Mouse (Mus musculus) ES-Bruce4 (cell line): Measurements from ENCODE around the gene Atxn7l3b.

Experiments used
- CTCF ChIP-seq: IDR thresholded peaks from one replicate; pipeline ENCODE4 v1.8.1; 2011; ENCODE audit warnings: low read depth, low read length
- EP300 ChIP-seq: IDR thresholded peaks from 2 replicates; pipeline ENCODE4 v1.6.1; 2011; ENCODE audit warnings: low read depth, low read length; ENCODE audit not compliant: insufficient read depth
- POLR2A ChIP-seq: IDR thresholded peaks from one replicate; pipeline ENCODE4 v1.8.1; 2011; ENCODE audit warnings: low read length; ENCODE audit not compliant: insufficient read depth

DNA sequence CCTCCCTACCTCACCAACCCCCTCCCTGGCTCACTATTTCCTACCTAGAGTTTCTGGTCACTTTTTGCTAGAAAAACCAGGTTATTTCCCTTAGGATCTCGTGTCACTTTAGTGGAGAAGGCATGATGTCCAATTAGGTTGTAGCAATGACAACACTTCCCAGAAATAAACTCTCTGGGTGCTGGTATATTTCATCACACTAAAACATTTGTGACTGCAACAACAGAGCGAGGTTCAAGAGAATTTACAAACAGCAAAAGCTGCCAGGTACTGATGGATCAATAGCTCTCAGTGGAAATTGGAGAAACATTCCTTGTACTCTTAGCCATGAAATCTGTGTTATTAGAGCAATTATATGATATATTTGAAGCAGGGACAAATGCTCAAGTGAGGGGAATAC is 25.3 kb upstream of the Atxn7l3b start:
- TF ChIP-seq POLR2A (no peak), CTCF (no peak), EP300 (no peak)
